In genomic region chr5:25256686-25257085, GRCm38 (mm10) we compare ENCODE assay signal across 35 mouse cellular contexts. TPM values are rescaled to one million over a fixed set of nuclear protein-coding genes. Genes with fewer than 3 reads are reported as not detected.
DNase-seq lines count a peak whose midpoint lies in the region; ATAC-seq lines count a peak whose summit lies in the region.
"Had no signal": no experiment of that assay in that cellular context is flagged by ENCODE, and none has a peak within 500 bp of the region (broad histone marks: within the 10 kb centered on the region; RNA-seq: fewer than 3 reads in every experiment).

No protein-coding gene starts in this region.

- intact Hi-C loops in heart, postnatal 25 days (cut with DNase I): no loop called here
- intact Hi-C loops in left cerebral cortex, postnatal 10 days (cut with DNase I): no loop called here
- intact Hi-C loops in left cerebral cortex, postnatal 36 days (cut with DNase I): no loop called here
- intact Hi-C loops in heart, postnatal 10 days (cut with DNase I): no loop called here

- no peak for ATAC-seq in erythroid progenitor cell, adult 5-6 weeks (replicated peaks; ENCODE audit: low FRiP score, poor library complexity, severe bottlenecking)
- ATAC-seq: forebrain, postnatal 0 days; hindbrain, embryonic 16.5 days; intestine, embryonic 15.5 days had no signal

- DNase-seq in heart, adult 11 months: peak; percentile 9
- DNase-seq in heart, postnatal 25 days (ENCODE audit: low spot score): no peak
- DNase-seq in left cerebral cortex, adult 18-20 months (ENCODE audit: low spot score in 2 of 2): peak; percentile 58 to 70
- no peak for DNase-seq in left cerebral cortex, postnatal 10 days (ENCODE audit: extremely low spot score in 1 of 2, low spot score in 2 of 2)
- peak; percentile 59 to 73 for DNase-seq in frontal cortex, adult 2 months (ENCODE audit: extremely low spot score in 1 of 2, low spot score in 1 of 2)
- peak; percentile 48 to 52 for DNase-seq in left cerebral cortex, postnatal 36 days (ENCODE audit: low spot score in 2 of 2)
- DNase-seq in heart, postnatal 10 days: no peak
- DNase-seq: adrenal gland, postnatal 14 days; cerebellum, postnatal 10 days; forebrain, postnatal 0 days; kidney, adult 8-10 months; kidney, postnatal 10 days; liver, embryonic 13.5 days; lung, adult 2 months; lung, postnatal 14 days; spleen, adult 18-20 months had no signal

RNA-seq across cellular contexts. Expression of gene E130116L18Rik, which starts 33.7 kb away (rescaled TPM):
- total RNA-seq in heart, postnatal 25 days (2021): not detected
- not detected for total RNA-seq in left cerebral cortex, adult 18-20 months (2021)
- not detected for total RNA-seq in left cerebral cortex, postnatal 10 days (2021)
- polyA plus RNA-seq in frontal cortex, adult 2 months (2012; rRNA removed): not detected in 2 replicates
- total RNA-seq in left cerebral cortex, postnatal 36 days (2021): not detected
- total RNA-seq in heart, postnatal 10 days (2021): not detected
- not detected in 2 replicates for total RNA-seq in erythroid progenitor cell, adult 5-6 weeks (2015; ENCODE audit: low replicate concordance)
- total RNA-seq in erythroid progenitor cell, adult 5-6 weeks (2017; ENCODE audit: low replicate concordance): not detected in 2 replicates
- total RNA-seq: adrenal gland, postnatal 14 days; forebrain, postnatal 0 days; gastrocnemius, adult 8-10 months; layer of hippocampus, adult 8-10 months; megakaryocyte progenitor cell, adult 5-6 weeks; monocyte, adult 5-6 weeks had no signal
- polyA plus RNA-seq: brain, embryonic 14.5 days; embryonic facial prominence, embryonic 11.5 days; forebrain, embryonic 11.5 days; gonadal fat pad, adult 2 months; heart, embryonic 10.5 days; heart, embryonic 16.5 days; hindbrain, embryonic 10.5 days; hindbrain, embryonic 16.5 days; intestine, embryonic 15.5 days; limb, embryonic 13.5 days; liver, embryonic 13.5 days; lung, adult 2 months; midbrain, embryonic 12.5 days; neural tube, embryonic 11.5 days; testis, adult 2 months; urinary bladder, adult 2 months had no signal

RNA-seq across cellular contexts. Expression of gene Galnt11, which starts 35.0 kb away (rescaled TPM):
- 10 to 100 TPM; 22.1 to 22.4 TPM for total RNA-seq in heart, postnatal 25 days (2021)
- 10 to 100 TPM; 41.2 to 45.3 TPM for total RNA-seq in left cerebral cortex, adult 18-20 months (2021)
- total RNA-seq in left cerebral cortex, postnatal 10 days (2021): 10 to 100 TPM; 44.5 to 44.9 TPM
- polyA plus RNA-seq in frontal cortex, adult 2 months (2012; rRNA removed): 39.7 and 42.2 TPM in 2 replicates
- 10 to 100 TPM; 46.1 to 49.0 TPM for total RNA-seq in left cerebral cortex, postnatal 36 days (2021)
- 10 to 100 TPM; 30.2 to 30.3 TPM for total RNA-seq in heart, postnatal 10 days (2021)
- 4.0 and 8.8 TPM in 2 replicates for total RNA-seq in erythroid progenitor cell, adult 5-6 weeks (2015; ENCODE audit: low replicate concordance)
- total RNA-seq in erythroid progenitor cell, adult 5-6 weeks (2017; ENCODE audit: low replicate concordance): 1.4 and 2.8 TPM in 2 replicates

Comparison
In these comparisons a context has a peak if more than half of its experiments do, and no peak if none do; other contexts are left out.
1. DNase-seq: peak in heart, adult 11 months (single experiment), left cerebral cortex, adult 18-20 months (2 of 2), frontal cortex, adult 2 months (2 of 2) and left cerebral cortex, postnatal 36 days (2 of 2); none in heart, postnatal 25 days (single experiment), left cerebral cortex, postnatal 10 days (0 of 2) and heart, postnatal 10 days (0 of 2).